Mouse (Mus musculus): ENCODE results near the gene Rgp1. TPM values are rescaled to one million over a fixed set of nuclear protein-coding genes. Genes with fewer than 3 reads are reported as not detected.

Gene Rgp1
- total and polyA plus RNA-seq, 3 experiments, result 17.1 to 47.6 TPM; not detected in 1

DNA sequence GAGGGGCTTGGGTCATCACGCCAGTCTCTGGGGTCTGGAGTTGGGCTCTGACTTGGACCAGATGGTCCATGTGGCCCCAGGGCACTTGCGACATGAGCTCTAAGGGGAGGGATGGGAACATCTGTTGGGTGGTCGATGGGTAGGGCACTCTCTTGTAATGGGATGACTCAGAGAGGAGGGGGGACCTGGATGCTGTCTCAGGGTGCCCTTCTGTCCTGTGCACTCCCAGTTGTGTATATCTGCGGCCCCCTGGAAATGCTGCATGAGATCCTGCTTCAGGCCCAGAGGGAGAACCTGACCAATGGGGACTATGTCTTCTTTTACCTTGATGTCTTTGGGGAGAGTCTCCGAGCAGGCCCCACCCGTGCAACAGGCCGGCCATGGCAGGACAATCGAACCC lies 54.8 kb downstream of the Rgp1 start:
- Histone ChIP-seq H3K9me3 (replicated peaks; ENCODE audit: insufficient read depth, low read length) (no peaks in the 10 kb centered on the region), H3K27me3 (ENCODE audit: control insufficient read depth in 1 of 2, insufficient read depth in 2 of 2, low read length in 2 of 2) (peaks cover 4 to 6% of the 10 kb centered on the region in 2 experiments), H3K79me2 (ENCODE audit: control insufficient read depth, insufficient read depth, low read length, poor library complexity) (no peaks in the 10 kb centered on the region), H3K36me3 (ENCODE audit: control insufficient read depth in 1 of 2, insufficient read depth in 2 of 2, low read length in 2 of 2) (no peaks in the 10 kb centered on the region), H3K4me3 (ENCODE audit: control insufficient read depth in 1 of 2, insufficient read depth in 1 of 2, low read depth in 2 of 2, low read length in 2 of 2) (no peak overlapping the region), H3K9ac (ENCODE audit: control insufficient read depth, low read depth, low read length, poor library complexity, severe bottlenecking) (no peak overlapping the region), H3K4me1 (ENCODE audit: control insufficient read depth in 1 of 2, insufficient read depth in 2 of 2, low read length in 2 of 2) (no peaks in the 10 kb centered on the region; a peak in 1 of 4 replicates), H3K27ac (ENCODE audit: control insufficient read depth, low read depth, low read length) (no peak overlapping the region)
- TF ChIP-seq MYB (IDR thresholded peaks at IDR 0.05; ENCODE audit: low read depth, low read length), result no peak
- no peak for TF ChIP-seq MYC (IDR thresholded peaks at IDR 0.05; ENCODE audit: low read depth, low read length)
- TF ChIP-seq NELFE (IDR thresholded peaks at IDR 0.05; ENCODE audit: low read depth, low read length), result no peak
- no peak for TF ChIP-seq POLR2A (IDR thresholded peaks at IDR 0.05; ENCODE audit: control insufficient read depth in 1 of 2, insufficient read depth in 1 of 2, low read depth in 1 of 2, low read length in 2 of 2, poor library complexity in 1 of 2)
- no peak for DNase-seq (ENCODE audit: low read depth, low spot score)

DNA sequence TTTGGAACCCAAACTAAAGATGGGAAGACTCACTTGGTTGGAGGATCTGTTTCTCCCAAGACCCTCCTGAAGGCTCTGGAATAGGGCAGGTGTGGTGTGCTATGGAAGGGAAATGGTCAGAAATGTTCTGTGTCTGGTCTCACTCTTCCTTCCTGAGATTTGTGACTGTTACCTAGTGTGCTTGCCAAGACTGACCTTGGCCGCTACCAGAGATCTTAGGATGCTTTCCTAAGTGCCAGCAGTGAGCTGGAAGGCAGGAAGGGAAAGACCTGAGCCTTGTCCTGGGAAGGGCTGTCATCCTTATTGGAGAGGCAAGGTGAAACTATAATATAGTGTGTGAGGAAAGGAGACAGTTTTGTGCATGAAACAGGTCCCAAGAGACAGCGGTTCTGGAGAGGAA lies 55.2 kb downstream of the Rgp1 start:
- no peak overlapping the region for H3K9ac ChIP-seq (ENCODE audit: control insufficient read depth, low read depth, low read length, poor library complexity, severe bottlenecking)
- TF ChIP-seq MYC (IDR thresholded peaks at IDR 0.05; ENCODE audit: low read depth, low read length) (no peak), MXI1 (IDR thresholded peaks at IDR 0.05; ENCODE audit: low read depth, low read length) (no peak), MAX (IDR thresholded peaks at IDR 0.05; ENCODE audit: low read length) (no peak), MAFK (IDR thresholded peaks at IDR 0.05; ENCODE audit: borderline replicate concordance, low read depth, low read length) (no peak), RCOR1 (IDR thresholded peaks at IDR 0.05; ENCODE audit: low read depth, low read length) (no peak), POLR2AphosphoS5 (IDR thresholded peaks at IDR 0.05; ENCODE audit: borderline replicate concordance, low read depth, low read length) (no peak), GABPA (IDR thresholded peaks at IDR 0.05; ENCODE audit: low read depth, low read length) (no peak), USF2 (IDR thresholded peaks at IDR 0.05; ENCODE audit: borderline replicate concordance in 1 of 2, insufficient read depth in 1 of 2, low read depth in 1 of 2, low read length in 2 of 2) (no peak), ZKSCAN1 (IDR thresholded peaks at IDR 0.05; ENCODE audit: low read depth, low read length) (no peak), RAD21 (IDR thresholded peaks at IDR 0.05; ENCODE audit: low read depth, low read length) (no peak), BHLHE40 (IDR thresholded peaks at IDR 0.05; ENCODE audit: borderline replicate concordance, low read depth, low read length) (no peak), NELFE (IDR thresholded peaks at IDR 0.05; ENCODE audit: low read depth, low read length) (no peak), TAL1 (IDR thresholded peaks at IDR 0.05; ENCODE audit: low read length) (no peak), SMC3 (IDR thresholded peaks at IDR 0.05; ENCODE audit: low read depth, low read length) (no peak)
- H3K27me3 ChIP-seq (ENCODE audit: control insufficient read depth in 1 of 2, insufficient read depth in 2 of 2, low read length in 2 of 2), result peaks cover 4 to 6% of the 10 kb centered on the region in 2 experiments
- no peaks in the 10 kb centered on the region for H3K79me2 ChIP-seq (ENCODE audit: control insufficient read depth, insufficient read depth, low read length, poor library complexity)
- H3K4me1 ChIP-seq (ENCODE audit: control insufficient read depth in 1 of 2, insufficient read depth in 2 of 2, low read length in 2 of 2), result no peaks in the 10 kb centered on the region; a peak in 1 of 4 replicates
- H3K27ac ChIP-seq (ENCODE audit: control insufficient read depth, low read depth, low read length), result no peak overlapping the region
- H3K4me3 ChIP-seq (ENCODE audit: control insufficient read depth in 1 of 2, insufficient read depth in 1 of 2, low read depth in 2 of 2, low read length in 2 of 2), result no peak overlapping the region
- no peak for DNase-seq (ENCODE audit: low read depth, low spot score)
- no peaks in the 10 kb centered on the region for H3K9me3 ChIP-seq (replicated peaks; ENCODE audit: insufficient read depth, low read length)
- H3K36me3 ChIP-seq (ENCODE audit: control insufficient read depth in 1 of 2, insufficient read depth in 2 of 2, low read length in 2 of 2), result no peaks in the 10 kb centered on the region
